Mouse (Mus musculus): ENCODE data around the gene Cuedc1. TPM values are rescaled to one million over a fixed set of nuclear protein-coding genes. Genes with fewer than 3 reads are reported as not detected.

The Cuedc1 gene
- polyA plus RNA-seq, 1 experiment, result 14.4 TPM

GRCm38 (mm10) chr11:88165683-88166364 lies 68.0 kb downstream of the Cuedc1 start:
- Histone ChIP-seq H3K27ac (ENCODE audit: control insufficient read depth, insufficient read depth, low read depth, low read length, poor library complexity) (peak overlapping the region; percentile 10; the same call in 1 of the 2 replicates), H3K4me1 (ENCODE audit: control insufficient read depth, insufficient read depth, low read length) (peaks cover 2% of the 10 kb centered on the region), H3K4me3 (replicated peaks; ENCODE audit: control insufficient read depth, low read depth, low read length) (no peak overlapping the region)
- 42% methylated on average over 10 of the region's 10 CpGs for WGBS
- no peak for TF ChIP-seq POLR2A (IDR thresholded peaks at IDR 0.05; ENCODE audit: borderline replicate concordance, control insufficient read depth, low read depth, low read length)
- no peak for TF ChIP-seq CTCF (IDR thresholded peaks at IDR 0.05; ENCODE audit: control insufficient read depth, insufficient read depth, low read length)

GRCm38 (mm10) chr11:88166471-88166870 lies 68.6 kb downstream of the Cuedc1 start:
- no peak overlapping the region for H3K4me3 ChIP-seq (replicated peaks; ENCODE audit: control insufficient read depth, low read depth, low read length)
- 77% methylated on average over 7 of the region's 7 CpGs for WGBS
- no peak for TF ChIP-seq CTCF (IDR thresholded peaks at IDR 0.05; ENCODE audit: control insufficient read depth, insufficient read depth, low read length)
- no peak for TF ChIP-seq POLR2A (IDR thresholded peaks at IDR 0.05; ENCODE audit: borderline replicate concordance, control insufficient read depth, low read depth, low read length)
- no peak overlapping the region for H3K27ac ChIP-seq (ENCODE audit: control insufficient read depth, insufficient read depth, low read depth, low read length, poor library complexity)
- H3K4me1 ChIP-seq (ENCODE audit: control insufficient read depth, insufficient read depth, low read length), result peaks cover 2% of the 10 kb centered on the region

GRCm38 (mm10) chr11:88168611-88169010 lies 70.8 kb downstream of the Cuedc1 start:
- peaks cover 2% of the 10 kb centered on the region for H3K4me1 ChIP-seq (ENCODE audit: control insufficient read depth, insufficient read depth, low read length)
- WGBS, result 65% methylated on average over 3 of the region's 3 CpGs
- H3K4me3 ChIP-seq (replicated peaks; ENCODE audit: control insufficient read depth, low read depth, low read length), result no peak overlapping the region
- H3K27ac ChIP-seq (ENCODE audit: control insufficient read depth, insufficient read depth, low read depth, low read length, poor library complexity), result no peak overlapping the region
- TF ChIP-seq POLR2A (IDR thresholded peaks at IDR 0.05; ENCODE audit: borderline replicate concordance, control insufficient read depth, low read depth, low read length) (no peak), CTCF (IDR thresholded peaks at IDR 0.05; ENCODE audit: control insufficient read depth, insufficient read depth, low read length) (no peak)

- no peak overlapping the region for H3K27ac ChIP-seq (ENCODE audit: control insufficient read depth, insufficient read depth, low read depth, low read length, poor library complexity)
- WGBS, result 85% methylated on average over 32 of the region's 32 CpGs
- no peak overlapping the region for H3K4me3 ChIP-seq (replicated peaks; ENCODE audit: control insufficient read depth, low read depth, low read length)
- TF ChIP-seq POLR2A (IDR thresholded peaks at IDR 0.05; ENCODE audit: borderline replicate concordance, control insufficient read depth, low read depth, low read length) (no peak), CTCF (IDR thresholded peaks at IDR 0.05; ENCODE audit: control insufficient read depth, insufficient read depth, low read length) (no peak)
- H3K4me1 ChIP-seq (ENCODE audit: control insufficient read depth, insufficient read depth, low read length), result peaks cover under 1% of the 10 kb centered on the region
These were observed 71.7 kb downstream of the Cuedc1 start for GRCm38 (mm10) chr11:88169531-88170040.

- no peaks in the 10 kb centered on the region for H3K4me1 ChIP-seq (ENCODE audit: control insufficient read depth, insufficient read depth, low read length)
- no peak for TF ChIP-seq POLR2A (IDR thresholded peaks at IDR 0.05; ENCODE audit: borderline replicate concordance, control insufficient read depth, low read depth, low read length)
- TF ChIP-seq CTCF (IDR thresholded peaks at IDR 0.05; ENCODE audit: control insufficient read depth, insufficient read depth, low read length), result no peak
- no peak overlapping the region for H3K4me3 ChIP-seq (replicated peaks; ENCODE audit: control insufficient read depth, low read depth, low read length)
- no peak overlapping the region for H3K27ac ChIP-seq (ENCODE audit: control insufficient read depth, insufficient read depth, low read depth, low read length, poor library complexity)
- 85% methylated on average over 3 of the region's 3 CpGs for WGBS
These were observed 72.7 kb downstream of the Cuedc1 start for GRCm38 (mm10) chr11:88170606-88171005.

- Histone ChIP-seq H3K4me1 (ENCODE audit: control insufficient read depth, insufficient read depth, low read length) (no peaks in the 10 kb centered on the region), H3K27ac (ENCODE audit: control insufficient read depth, insufficient read depth, low read depth, low read length, poor library complexity) (no peak overlapping the region; the same call in 1 of the 2 replicates), H3K4me3 (replicated peaks; ENCODE audit: control insufficient read depth, low read depth, low read length) (no peak overlapping the region)
- TF ChIP-seq POLR2A (IDR thresholded peaks at IDR 0.05; ENCODE audit: borderline replicate concordance, control insufficient read depth, low read depth, low read length), result no peak
- TF ChIP-seq CTCF (IDR thresholded peaks at IDR 0.05; ENCODE audit: control insufficient read depth, insufficient read depth, low read length), result no peak
- WGBS, result 84% methylated on average over 15 of the region's 15 CpGs
These were observed 74.1 kb downstream of the Cuedc1 start for GRCm38 (mm10) chr11:88171876-88172442.

GRCm38 (mm10) chr11:88172601-88173325 lies 74.9 kb downstream of the Cuedc1 start:
- Histone ChIP-seq H3K4me1 (ENCODE audit: control insufficient read depth, insufficient read depth, low read length) (no peaks in the 10 kb centered on the region), H3K27ac (ENCODE audit: control insufficient read depth, insufficient read depth, low read depth, low read length, poor library complexity) (no peak overlapping the region), H3K4me3 (replicated peaks; ENCODE audit: control insufficient read depth, low read depth, low read length) (no peak overlapping the region)
- WGBS, result 73% methylated on average over 10 of the region's 10 CpGs
- TF ChIP-seq CTCF (IDR thresholded peaks at IDR 0.05; ENCODE audit: control insufficient read depth, insufficient read depth, low read length) (no peak), POLR2A (IDR thresholded peaks at IDR 0.05; ENCODE audit: borderline replicate concordance, control insufficient read depth, low read depth, low read length) (no peak)

GRCm38 (mm10) chr11:88173386-88174025 lies 75.6 kb downstream of the Cuedc1 start:
- Histone ChIP-seq H3K4me1 (ENCODE audit: control insufficient read depth, insufficient read depth, low read length) (no peaks in the 10 kb centered on the region), H3K27ac (ENCODE audit: control insufficient read depth, insufficient read depth, low read depth, low read length, poor library complexity) (no peak overlapping the region), H3K4me3 (replicated peaks; ENCODE audit: control insufficient read depth, low read depth, low read length) (no peak overlapping the region)
- no peak for TF ChIP-seq POLR2A (IDR thresholded peaks at IDR 0.05; ENCODE audit: borderline replicate concordance, control insufficient read depth, low read depth, low read length)
- no peak for TF ChIP-seq CTCF (IDR thresholded peaks at IDR 0.05; ENCODE audit: control insufficient read depth, insufficient read depth, low read length)
- 54% methylated on average over 9 of the region's 9 CpGs for WGBS

All from bone marrow, adult 2 months (tissue).